Mouse (Mus musculus): ENCODE measurements around the gene Neurod4.
"Not testable (repeated sequence)": the region's sequence is repeated elsewhere in the genome, so short reads cannot be mapped to it uniquely, and the experiment has no call there.

The Neurod4 gene

GRCm38 (mm10) chr10:130280066-130280465 is at the start of gene Neurod4:
Gene Neurod4 (minus strand): TSS chr10:130280240.
- peak; percentile 67 for DNase-seq (ENCODE audit: low spot score)

- DNase-seq (ENCODE audit: low spot score), result no peak
Measured at GRCm38 (mm10) chr10:130324243-130324642, 44.2 kb upstream of the Neurod4 start.

GRCm38 (mm10) chr10:130322637-130323036 is 42.6 kb upstream of the Neurod4 start, which contains the start of gene Tespa1:
Gene Tespa1 (plus strand): TSS chr10:130322870.
- DNase-seq (ENCODE audit: low spot score), result no peak

- no peak for DNase-seq (ENCODE audit: low spot score)
Measured at GRCm38 (mm10) chr10:130322062-130322461, 42.0 kb upstream of the Neurod4 start.

GRCm38 (mm10) chr10:130320715-130321114 is 40.7 kb upstream of the Neurod4 start:
- no peak for DNase-seq (ENCODE audit: low spot score)

- DNase-seq (ENCODE audit: low spot score), result no peak
Measured at GRCm38 (mm10) chr10:130318720-130319119, 38.7 kb upstream of the Neurod4 start.

- DNase-seq (ENCODE audit: low spot score), result no peak
Measured at GRCm38 (mm10) chr10:130315846-130316245, 35.8 kb upstream of the Neurod4 start.

GRCm38 (mm10) chr10:130314110-130314829 is 34.2 kb upstream of the Neurod4 start:
- no peak for DNase-seq (ENCODE audit: low spot score)

GRCm38 (mm10) chr10:130313531-130313930 is 33.5 kb upstream of the Neurod4 start:
- DNase-seq (ENCODE audit: low spot score), result no peak

- no peak for DNase-seq (ENCODE audit: low spot score)
Measured at GRCm38 (mm10) chr10:130311534-130312227, 31.6 kb upstream of the Neurod4 start.

GRCm38 (mm10) chr10:130304138-130304537 is 24.1 kb upstream of the Neurod4 start:
- DNase-seq (ENCODE audit: low spot score), result not testable (repeated sequence)

- DNase-seq (ENCODE audit: low spot score), result peak; percentile 46
Measured at GRCm38 (mm10) chr10:130298748-130299147, 18.7 kb upstream of the Neurod4 start.

GRCm38 (mm10) chr10:130293741-130294408 is 13.8 kb upstream of the Neurod4 start:
- DNase-seq (ENCODE audit: low spot score), result no peak

- DNase-seq (ENCODE audit: low spot score), result no peak
Measured at GRCm38 (mm10) chr10:130288007-130288406, 8.0 kb upstream of the Neurod4 start.

GRCm38 (mm10) chr10:130287201-130287600 is 7.2 kb upstream of the Neurod4 start:
- no peak for DNase-seq (ENCODE audit: low spot score)

- DNase-seq (ENCODE audit: low spot score), result no peak
Measured at GRCm38 (mm10) chr10:130281982-130282449, 2.0 kb upstream of the Neurod4 start.

- DNase-seq (ENCODE audit: low spot score), result no peak
Measured at GRCm38 (mm10) chr10:130276496-130276895, 3.5 kb downstream of the Neurod4 start.

- no peak for DNase-seq (ENCODE audit: low spot score)
Measured at GRCm38 (mm10) chr10:130275759-130276158, 4.3 kb downstream of the Neurod4 start.

- no peak for DNase-seq (ENCODE audit: low spot score)
Measured at GRCm38 (mm10) chr10:130263203-130263602, 16.8 kb downstream of the Neurod4 start.

- DNase-seq (ENCODE audit: low spot score), result no peak
Measured at GRCm38 (mm10) chr10:130259483-130259882, 20.6 kb downstream of the Neurod4 start.

- DNase-seq (ENCODE audit: low spot score), result no peak
Measured at GRCm38 (mm10) chr10:130244271-130244670, 35.8 kb downstream of the Neurod4 start.

- no peak for DNase-seq (ENCODE audit: low spot score)
Measured at GRCm38 (mm10) chr10:130238318-130239209, 41.5 kb downstream of the Neurod4 start.
